Mouse (Mus musculus): ENCODE measurements around the gene Rnase1.
A peak's percentile ranks its signal among the peaks of the same experiment; 100 is the strongest.

Gene Rnase1

DNA sequence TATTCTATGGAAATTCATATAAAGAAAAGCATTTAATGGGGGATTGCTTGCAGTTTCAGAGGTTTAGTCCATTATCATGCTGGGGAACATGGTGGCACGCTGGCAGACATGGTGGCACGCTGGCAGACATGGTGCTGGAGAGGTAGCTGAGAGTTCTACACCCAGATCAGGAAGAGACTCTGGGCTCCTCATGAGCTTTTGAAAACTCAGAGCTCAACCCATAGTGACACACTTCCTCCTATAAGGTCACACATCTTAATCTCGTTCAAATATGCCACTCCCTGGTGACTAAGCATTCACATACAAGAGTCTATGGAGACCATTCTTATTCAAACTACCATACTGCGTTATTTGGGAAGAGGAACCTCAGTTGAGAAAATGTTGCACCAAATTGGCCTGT is 14.2 kb downstream of the Rnase1 start:
- DNase-seq, result no peak

DNA sequence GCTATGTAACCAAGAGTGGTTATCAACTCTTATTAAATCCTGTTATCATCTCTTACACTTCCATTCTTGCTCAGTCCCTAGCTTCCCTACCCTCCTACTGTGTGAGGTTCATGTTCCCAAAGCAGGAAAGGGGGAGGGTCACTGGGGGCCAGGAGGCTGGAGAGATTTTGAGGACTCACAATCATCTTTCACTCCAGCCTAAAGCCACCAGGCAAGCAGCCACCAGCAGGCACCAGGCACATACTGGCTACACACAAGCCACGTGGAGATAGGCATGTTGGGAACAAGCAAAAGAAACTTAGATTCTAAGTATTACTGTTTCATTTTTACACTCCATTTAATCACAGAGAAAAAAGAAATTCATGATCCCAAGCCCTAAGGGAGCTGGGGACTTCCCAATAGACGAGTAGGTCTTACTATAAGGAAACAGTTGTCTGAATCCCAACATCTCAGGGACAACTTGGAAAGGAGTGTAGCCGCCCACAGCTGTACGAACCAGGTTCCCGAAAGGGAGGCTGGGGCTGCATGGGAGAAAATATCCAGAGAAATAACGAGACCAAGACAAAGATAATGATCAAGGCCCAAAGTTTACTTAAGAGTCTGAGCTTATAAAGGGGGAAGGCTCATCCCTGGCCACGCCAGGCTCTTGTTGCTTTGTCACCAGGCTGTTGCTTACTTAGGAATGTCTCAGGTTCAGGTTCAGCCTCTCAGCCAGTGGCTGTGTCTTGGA is 15.3 kb downstream of the Rnase1 start:
- DNase-seq, result no peak

- no peak for DNase-seq
These were observed 16.2 kb downstream of the Rnase1 start for GRCm38 (mm10) chr14:51130315-51130940.

DNA sequence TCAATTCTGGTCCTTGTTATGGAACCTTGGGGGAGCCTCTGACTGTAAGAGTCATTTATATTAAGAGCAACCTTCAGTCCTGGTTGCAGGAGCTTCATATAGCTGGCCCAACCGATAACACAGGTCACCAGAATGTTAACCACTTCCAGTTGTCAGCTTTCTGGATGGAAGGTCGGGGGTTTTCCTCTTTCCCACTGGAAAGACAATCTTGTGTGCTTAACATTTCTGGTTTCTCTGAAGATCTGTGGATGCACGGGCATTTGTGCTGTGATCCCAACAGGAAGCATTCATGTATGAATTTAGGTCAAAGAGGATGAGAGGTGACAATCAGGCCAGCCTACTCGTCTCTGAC is 17.0 kb downstream of the Rnase1 start:
- no peak for DNase-seq

- no peak for DNase-seq
These were observed 17.6 kb downstream of the Rnase1 start for GRCm38 (mm10) chr14:51128775-51129623.

GRCm38 (mm10) chr14:51127648-51128258 is 18.8 kb downstream of the Rnase1 start:
- DNase-seq, result no peak

GRCm38 (mm10) chr14:51125684-51126083 is 20.9 kb downstream of the Rnase1 start:
- DNase-seq, result no peak

GRCm38 (mm10) chr14:51113916-51114560 is 32.5 kb downstream of the Rnase1 start, which contains the start of gene Eddm3b:
TSS of gene Eddm3b (plus strand) at chr14:51114426.
- no peak for DNase-seq

DNA sequence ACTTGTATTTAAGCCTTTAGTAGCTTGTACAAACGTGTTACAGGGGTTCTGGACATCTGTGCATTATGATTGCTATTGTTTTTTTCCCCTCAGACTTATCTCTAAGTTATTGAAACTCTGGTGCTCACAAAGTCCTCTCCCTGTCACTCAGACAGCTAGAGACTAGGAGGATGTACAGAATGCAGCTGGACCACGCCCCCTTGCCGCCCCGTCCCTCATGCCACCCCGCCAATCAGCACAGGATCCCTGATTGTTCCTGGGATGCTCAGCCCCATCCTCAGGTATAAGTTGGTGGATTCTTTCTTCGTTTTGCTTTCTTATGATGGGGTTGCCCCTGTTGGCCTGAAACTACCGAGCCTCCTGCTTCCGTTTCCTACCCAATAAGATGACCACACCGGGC is 33.1 kb downstream of the Rnase1 start:
- no peak for DNase-seq

DNA sequence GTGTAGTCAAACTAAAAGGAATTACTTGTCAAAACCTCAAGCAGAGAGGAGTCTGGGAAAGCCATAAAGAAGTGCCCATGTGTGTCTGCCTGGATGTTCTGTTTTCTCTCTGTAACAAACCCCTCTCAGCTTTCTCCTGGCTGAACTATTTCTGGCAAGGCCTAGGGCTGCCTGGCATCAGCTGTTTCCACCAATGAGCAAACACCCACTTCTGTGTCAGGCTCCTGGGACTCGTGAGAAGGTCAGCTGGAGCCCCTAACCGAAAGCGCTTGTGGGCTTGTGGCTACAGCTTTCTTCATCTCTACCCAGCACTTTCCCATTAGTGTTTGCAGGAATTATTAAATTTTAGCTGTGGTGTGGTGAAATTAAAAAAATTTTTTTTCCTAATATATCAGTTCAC is 34.6 kb downstream of the Rnase1 start:
- no peak for DNase-seq

- no peak for DNase-seq
These were observed 40.1 kb downstream of the Rnase1 start for GRCm38 (mm10) chr14:51106449-51106967.

GRCm38 (mm10) chr14:51104366-51104765 is 42.2 kb downstream of the Rnase1 start:
- no peak for DNase-seq

GRCm38 (mm10) chr14:51103217-51103616 is 43.4 kb downstream of the Rnase1 start:
- DNase-seq, result peak; percentile 78

DNA sequence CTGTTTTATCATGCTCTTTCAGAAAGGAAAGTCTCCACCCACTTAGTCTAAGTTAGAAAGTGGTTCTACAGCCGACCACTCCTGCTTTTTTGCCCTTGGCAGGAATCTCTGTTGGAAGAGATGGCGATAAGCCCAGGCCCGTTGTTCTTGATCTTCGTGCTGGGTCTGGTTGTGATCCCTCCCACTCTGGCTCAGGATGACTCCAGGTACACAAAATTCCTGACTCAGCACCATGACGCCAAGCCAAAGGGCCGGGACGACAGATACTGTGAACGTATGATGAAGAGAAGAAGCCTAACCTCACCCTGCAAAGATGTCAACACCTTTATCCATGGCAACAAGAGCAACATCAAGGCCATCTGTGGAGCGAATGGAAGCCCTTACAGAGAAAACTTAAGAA is 45.3 kb downstream of the Rnase1 start:
- DNase-seq, result no peak

DNA sequence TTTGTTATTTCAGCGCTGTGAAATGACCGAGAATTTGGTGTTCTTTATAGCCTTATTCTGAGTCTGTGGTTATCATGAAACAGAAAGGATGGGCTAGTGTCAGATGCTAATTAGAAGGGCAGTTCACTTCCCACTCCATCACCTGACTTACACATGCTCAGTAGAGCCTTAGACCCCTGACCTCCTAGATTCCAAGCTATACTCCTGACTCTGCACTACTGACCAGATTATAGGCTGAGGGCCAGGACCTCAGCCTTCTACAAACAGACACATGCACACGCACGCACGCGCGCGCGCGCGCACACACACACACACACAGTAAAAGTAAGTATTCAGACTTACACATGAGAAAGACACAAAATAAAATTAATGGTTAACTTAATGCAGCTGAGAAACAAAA is 47.7 kb downstream of the Rnase1 start:
- DNase-seq, result no peak

GRCm38 (mm10) chr14:51098300-51098699 is 48.3 kb downstream of the Rnase1 start:
- peak; percentile 84 for DNase-seq

DNA sequence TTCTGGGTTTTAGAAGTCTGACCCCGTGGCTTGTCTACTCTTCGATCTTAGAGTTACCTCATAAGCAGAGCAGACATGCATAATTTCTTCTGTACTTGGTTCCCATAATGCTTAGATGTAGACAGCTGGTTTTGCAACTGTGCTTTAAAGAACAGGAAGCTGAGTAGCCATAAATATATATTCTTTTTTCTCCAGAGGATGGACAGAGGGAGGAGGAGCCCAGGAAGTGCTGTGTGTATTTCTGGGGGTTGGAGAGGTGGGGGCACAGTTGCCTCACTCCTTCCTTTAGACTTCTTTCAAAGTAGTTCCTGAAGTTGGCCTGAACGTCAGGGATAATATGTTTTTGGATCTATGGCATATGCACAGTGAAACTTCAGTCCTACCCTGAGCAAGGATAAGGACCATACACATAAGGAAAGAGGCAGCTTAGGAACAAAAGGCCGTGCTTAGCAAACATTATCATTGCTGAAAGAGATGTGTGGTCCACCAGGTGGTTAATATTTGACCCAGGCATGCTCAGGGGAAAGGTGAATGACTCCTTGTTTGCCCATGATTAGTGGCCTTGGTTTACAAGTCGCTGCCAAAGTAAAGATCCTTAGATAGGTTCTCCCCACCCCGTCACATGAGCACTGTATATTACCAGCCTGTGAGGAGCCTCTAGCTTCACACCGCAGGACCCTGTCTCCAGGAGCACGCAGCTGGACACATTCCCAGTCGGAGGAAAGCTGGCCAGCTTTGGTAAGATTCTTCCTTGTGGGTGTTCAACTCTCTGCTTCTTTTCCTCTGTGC is 50.7 kb downstream of the Rnase1 start:
- DNase-seq, result peak; percentile 44

Data from lung, postnatal 14 days (tissue).